Mouse (Mus musculus): ENCODE data around the gene Cdiptos. TPM values are rescaled to one million over a fixed set of nuclear protein-coding genes. Genes with fewer than 3 reads are reported as not detected.

Gene Cdiptos
- polyA plus RNA-seq, 1 experiment, result 2.0 TPM

- TF ChIP-seq POLR2A (IDR thresholded peaks at IDR 0.05; ENCODE audit: extremely low read depth, insufficient read depth, low read length) (no peak), CTCF (IDR thresholded peaks at IDR 0.05; ENCODE audit: extremely low read depth, insufficient read depth, low read length) (no peak)
- H3K4me1 ChIP-seq (ENCODE audit: control insufficient read depth, insufficient read depth, low read length), result no peaks in the 10 kb centered on the region
- no peak overlapping the region for H3K4me3 ChIP-seq (ENCODE audit: insufficient read depth, low read length)
- H3K27ac ChIP-seq (ENCODE audit: insufficient read depth, low read length), result no peak overlapping the region
These were observed 39.1 kb upstream of the Cdiptos start for GRCm38 (mm10) chr7:127014993-127015392.

- TF ChIP-seq CTCF (IDR thresholded peaks at IDR 0.05; ENCODE audit: extremely low read depth, insufficient read depth, low read length) (no peak), POLR2A (IDR thresholded peaks at IDR 0.05; ENCODE audit: extremely low read depth, insufficient read depth, low read length) (no peak)
- Histone ChIP-seq H3K27ac (ENCODE audit: insufficient read depth, low read length) (peak within 1 kb of the TSS; percentile 62), H3K4me1 (ENCODE audit: control insufficient read depth, insufficient read depth, low read length) (no peaks in the 10 kb centered on the region), H3K4me3 (ENCODE audit: insufficient read depth, low read length) (peak within 1 kb of the TSS; percentile 40)
These were observed 38.4 kb upstream of the Cdiptos start, which contains the start of gene Mvp for GRCm38 (mm10) chr7:127014320-127014719. Mvp (minus strand) TSS chr7:127014621.

- Histone ChIP-seq H3K4me1 (ENCODE audit: control insufficient read depth, insufficient read depth, low read length) (peaks cover 2% of the 10 kb centered on the region; the same call in 1 of the 2 replicates), H3K27ac (ENCODE audit: insufficient read depth, low read length) (no peak overlapping the region), H3K4me3 (ENCODE audit: insufficient read depth, low read length) (no peak overlapping the region)
- TF ChIP-seq CTCF (IDR thresholded peaks at IDR 0.05; ENCODE audit: extremely low read depth, insufficient read depth, low read length), result no peak
- no peak for TF ChIP-seq POLR2A (IDR thresholded peaks at IDR 0.05; ENCODE audit: extremely low read depth, insufficient read depth, low read length)
These were observed 37.5 kb upstream of the Cdiptos start for GRCm38 (mm10) chr7:127013385-127013784.

DNA sequence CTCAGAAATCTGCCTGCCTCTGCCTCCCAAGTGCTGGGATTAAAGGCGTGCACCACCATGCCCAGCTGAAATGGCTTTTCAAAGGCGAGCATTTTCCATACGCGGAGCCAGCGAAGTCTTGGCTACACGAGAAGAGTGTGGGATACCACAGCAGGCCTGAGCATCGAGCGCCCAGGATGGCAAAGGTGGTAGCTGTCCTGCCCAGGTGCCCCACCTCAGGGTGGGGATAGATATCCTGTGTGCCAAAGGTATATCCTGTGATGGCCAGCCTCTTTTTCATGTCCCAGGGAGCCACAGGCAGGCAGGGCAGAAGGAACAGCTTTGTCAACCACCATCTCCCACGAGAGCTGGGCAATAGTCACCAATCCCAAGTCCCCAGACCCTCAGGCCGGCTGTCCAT is 36.9 kb upstream of the Cdiptos start:
- Histone ChIP-seq H3K27ac (ENCODE audit: insufficient read depth, low read length) (no peak overlapping the region), H3K4me1 (ENCODE audit: control insufficient read depth, insufficient read depth, low read length) (peaks cover 2% of the 10 kb centered on the region; the same call in 1 of the 2 replicates), H3K4me3 (ENCODE audit: insufficient read depth, low read length) (no peak overlapping the region)
- TF ChIP-seq CTCF (IDR thresholded peaks at IDR 0.05; ENCODE audit: extremely low read depth, insufficient read depth, low read length), result no peak

DNA sequence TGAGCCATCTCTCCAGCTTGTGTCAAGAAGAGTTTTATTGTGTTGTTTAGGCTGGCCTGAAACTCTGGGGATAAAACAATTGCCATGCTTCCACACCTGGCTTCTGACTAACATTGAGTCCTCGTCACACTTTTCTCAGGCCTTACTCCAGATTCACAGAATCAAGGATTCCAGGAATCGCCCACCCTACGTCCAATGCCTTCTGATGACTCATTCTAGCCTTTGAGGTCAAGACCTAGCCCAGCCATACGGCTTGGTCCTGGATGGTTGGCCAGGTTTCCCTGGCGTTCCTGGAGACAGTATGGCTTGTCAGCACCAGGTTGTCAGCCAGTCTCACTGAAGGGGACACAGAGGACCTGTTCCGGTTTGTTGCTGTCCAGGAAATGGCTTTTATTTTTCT is 36.5 kb upstream of the Cdiptos start:
- peaks cover 2% of the 10 kb centered on the region; the same call in 1 of the 2 replicates for H3K4me1 ChIP-seq (ENCODE audit: control insufficient read depth, insufficient read depth, low read length)
- TF ChIP-seq CTCF (IDR thresholded peaks at IDR 0.05; ENCODE audit: extremely low read depth, insufficient read depth, low read length) (no peak), POLR2A (IDR thresholded peaks at IDR 0.05; ENCODE audit: extremely low read depth, insufficient read depth, low read length) (no peak)
- H3K27ac ChIP-seq (ENCODE audit: insufficient read depth, low read length), result no peak overlapping the region
- H3K4me3 ChIP-seq (ENCODE audit: insufficient read depth, low read length), result no peak overlapping the region

GRCm38 (mm10) chr7:127011717-127012116 is 35.8 kb upstream of the Cdiptos start:
- TF ChIP-seq POLR2A (IDR thresholded peaks at IDR 0.05; ENCODE audit: extremely low read depth, insufficient read depth, low read length), result no peak
- no peak for TF ChIP-seq CTCF (IDR thresholded peaks at IDR 0.05; ENCODE audit: extremely low read depth, insufficient read depth, low read length)
- Histone ChIP-seq H3K4me1 (ENCODE audit: control insufficient read depth, insufficient read depth, low read length) (peaks cover 2% of the 10 kb centered on the region; the same call in 1 of the 2 replicates), H3K27ac (ENCODE audit: insufficient read depth, low read length) (no peak overlapping the region), H3K4me3 (ENCODE audit: insufficient read depth, low read length) (no peak overlapping the region)

DNA sequence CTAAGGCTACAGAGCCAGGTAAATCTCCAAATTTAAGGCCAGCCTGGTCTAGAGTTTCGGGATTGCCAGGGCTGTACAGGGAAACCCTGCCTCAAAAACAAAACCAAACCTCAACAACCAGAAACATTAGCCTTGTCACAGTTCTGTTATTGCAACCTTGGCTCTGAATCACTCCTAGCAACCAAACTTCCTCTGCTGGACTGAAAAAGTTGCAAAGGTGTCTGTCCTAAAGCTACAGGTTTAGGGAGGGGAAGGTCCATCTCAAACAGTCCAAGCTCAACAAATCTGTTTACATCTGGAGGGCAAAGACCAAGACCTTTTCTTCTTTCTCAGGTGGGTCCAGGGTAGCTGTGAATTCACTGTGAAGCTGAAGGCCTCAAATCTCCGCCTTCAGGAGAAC is 35.2 kb upstream of the Cdiptos start:
- peaks cover 2% of the 10 kb centered on the region; the same call in 1 of the 2 replicates for H3K4me1 ChIP-seq (ENCODE audit: control insufficient read depth, insufficient read depth, low read length)
- no peak overlapping the region for H3K27ac ChIP-seq (ENCODE audit: insufficient read depth, low read length)
- H3K4me3 ChIP-seq (ENCODE audit: insufficient read depth, low read length), result no peak overlapping the region
- TF ChIP-seq POLR2A (IDR thresholded peaks at IDR 0.05; ENCODE audit: extremely low read depth, insufficient read depth, low read length) (no peak), CTCF (IDR thresholded peaks at IDR 0.05; ENCODE audit: extremely low read depth, insufficient read depth, low read length) (no peak)

DNA sequence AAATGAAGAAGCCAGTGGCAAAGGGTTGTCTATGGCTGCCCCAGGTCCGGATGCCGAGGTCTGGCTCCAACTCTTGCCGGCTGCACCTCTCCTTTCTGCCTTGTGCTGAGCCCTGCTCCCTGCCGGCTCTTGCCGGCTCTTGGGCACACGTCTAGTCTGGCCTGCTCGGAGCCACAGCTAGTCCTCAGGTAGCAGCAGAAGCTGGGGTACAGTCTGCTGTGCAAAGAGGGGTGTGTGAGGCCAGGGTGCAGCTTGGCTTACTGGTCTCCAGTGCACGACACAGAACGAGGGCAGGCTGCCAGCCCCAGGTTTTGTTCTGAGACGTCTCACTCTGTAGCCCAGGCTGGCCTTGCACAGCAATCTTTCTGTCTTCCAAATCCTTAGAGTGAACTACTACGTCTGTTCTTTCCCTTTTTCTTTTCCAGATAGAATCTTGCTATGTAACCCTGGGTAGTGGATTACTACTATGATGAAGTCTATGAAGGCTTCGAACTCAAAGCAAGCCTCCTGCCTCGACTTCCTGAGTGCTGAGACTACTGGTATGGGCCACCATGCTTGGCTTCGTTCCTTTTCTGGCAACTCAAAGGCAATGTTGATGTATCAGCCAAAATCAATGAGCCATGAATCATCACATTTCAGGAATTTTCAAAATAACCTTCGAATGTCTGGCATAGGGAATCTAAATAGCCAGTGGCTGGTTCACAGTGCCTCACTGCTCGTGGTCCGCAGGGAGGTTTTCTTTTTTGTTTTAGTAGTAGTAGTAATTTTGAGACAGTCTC is 33.6 kb upstream of the Cdiptos start:
- peaks cover 2% of the 10 kb centered on the region; the same call in 1 of the 2 replicates for H3K4me1 ChIP-seq (ENCODE audit: control insufficient read depth, insufficient read depth, low read length)
- no peak for TF ChIP-seq POLR2A (IDR thresholded peaks at IDR 0.05; ENCODE audit: extremely low read depth, insufficient read depth, low read length)
- no peak for TF ChIP-seq CTCF (IDR thresholded peaks at IDR 0.05; ENCODE audit: extremely low read depth, insufficient read depth, low read length)
- peak overlapping the region; percentile 62 for H3K27ac ChIP-seq (ENCODE audit: insufficient read depth, low read length)
- H3K4me3 ChIP-seq (ENCODE audit: insufficient read depth, low read length), result no peak overlapping the region

GRCm38 (mm10) chr7:127008239-127009019 is 32.5 kb upstream of the Cdiptos start:
- H3K27ac ChIP-seq (ENCODE audit: insufficient read depth, low read length), result peak overlapping the region; percentile 62
- TF ChIP-seq POLR2A (IDR thresholded peaks at IDR 0.05; ENCODE audit: extremely low read depth, insufficient read depth, low read length), result no peak
- TF ChIP-seq CTCF (IDR thresholded peaks at IDR 0.05; ENCODE audit: extremely low read depth, insufficient read depth, low read length), result no peak
- H3K4me3 ChIP-seq (ENCODE audit: insufficient read depth, low read length), result no peak overlapping the region
- peaks cover 2% of the 10 kb centered on the region; the same call in 1 of the 2 replicates for H3K4me1 ChIP-seq (ENCODE audit: control insufficient read depth, insufficient read depth, low read length)

Data from cortical plate, adult 2 months (tissue).